Mouse (Mus musculus) testis, adult 2 months (tissue): ENCODE measurements around the gene Hspa4.
A peak's percentile ranks its signal among the peaks of the same experiment; 100 is the strongest.

Experiments
- CTCF ChIP-seq: fragments of 200-500 bp; IDR thresholded peaks from 2 replicates; pipeline ENCODE4 v1.5.1; 2012; ENCODE audit warnings: low read depth, mild to moderate bottlenecking, inconsistent platforms, low read length, moderate library complexity; ENCODE audit not compliant: control insufficient read depth, insufficient read depth, insufficient replicate concordance
- POLR2A ChIP-seq: fragments of 200-500 bp; IDR thresholded peaks from 2 replicates; pipeline ENCODE4 v1.6.1; 2012; ENCODE audit warnings: low read depth, mild to moderate bottlenecking, inconsistent platforms, low read length, moderate library complexity; ENCODE audit not compliant: control insufficient read depth

DNA sequence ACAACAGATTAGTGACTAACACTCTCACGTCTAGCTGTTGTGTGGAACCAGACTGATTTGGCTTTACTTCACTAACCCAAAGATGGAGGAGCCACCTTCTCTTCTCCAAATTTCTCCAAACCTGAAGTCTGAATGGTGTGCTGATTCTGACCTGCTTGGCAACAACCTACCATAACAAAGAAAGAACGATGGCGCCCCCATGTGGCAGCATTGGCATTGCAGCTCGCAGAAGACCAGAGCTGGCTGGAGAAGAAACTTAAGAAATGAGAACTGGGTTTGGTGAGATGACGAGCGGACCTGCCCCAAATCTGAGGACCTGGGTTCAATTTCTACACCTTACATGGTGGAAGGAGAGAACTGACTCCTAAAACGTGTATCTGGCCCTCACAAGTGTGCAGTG, 45.3 kb downstream of the Hspa4 start:
- TF ChIP-seq CTCF (peak; percentile 79), POLR2A (no peak)
